Mouse (Mus musculus) testis, adult 2 months (tissue): ENCODE measurements at regions not wholly inside any gene's neighbourhood (a gene's known extent, or its start where the extent isn't known, plus 50 kb on each side); places are given as distances from the start of the nearest gene placed in this dataset.
A peak's percentile ranks its signal among the peaks of the same experiment; 100 is the strongest.

ENCODE experiments used
- H3K27ac ChIP-seq: fragments of 200-500 bp; 2 replicates; pipeline ENCODE4 v1.5.1; 2012; ENCODE audit warnings: low read depth, low read length; ENCODE audit not compliant: control insufficient read depth, insufficient read depth
- H3K27me3 ChIP-seq: fragments of 200-500 bp; 2 replicates; pipeline ENCODE4 v1.6.1; 2012; ENCODE audit warnings: mild to moderate bottlenecking, low read length, moderate library complexity; ENCODE audit not compliant: control insufficient read depth, insufficient read depth
- H3K36me3 ChIP-seq: fragments of 200-500 bp; 2 replicates; pipeline ENCODE4 v1.6.1; 2012; ENCODE audit warnings: mild to moderate bottlenecking, low read length; ENCODE audit not compliant: control insufficient read depth, insufficient read depth
- H3K4me1 ChIP-seq: fragments of 200-500 bp; 2 replicates; pipeline ENCODE4 v1.6.1; 2012; ENCODE audit warnings: low read length; ENCODE audit not compliant: control insufficient read depth, insufficient read depth
- H3K4me3 ChIP-seq: fragments of 200-500 bp; 2 replicates; pipeline ENCODE4 v1.5.1; 2012; ENCODE audit warnings: low read depth, mild to moderate bottlenecking, low read length, moderate library complexity, mixed read lengths; ENCODE audit not compliant: control insufficient read depth
- CTCF ChIP-seq: fragments of 200-500 bp; IDR thresholded peaks from 2 replicates; pipeline ENCODE4 v1.5.1; 2012; ENCODE audit warnings: low read depth, mild to moderate bottlenecking, inconsistent platforms, low read length, moderate library complexity; ENCODE audit not compliant: control insufficient read depth, insufficient read depth, insufficient replicate concordance
- POLR2A ChIP-seq: fragments of 200-500 bp; IDR thresholded peaks from 2 replicates; pipeline ENCODE4 v1.6.1; 2012; ENCODE audit warnings: low read depth, mild to moderate bottlenecking, inconsistent platforms, low read length, moderate library complexity; ENCODE audit not compliant: control insufficient read depth

DNA sequence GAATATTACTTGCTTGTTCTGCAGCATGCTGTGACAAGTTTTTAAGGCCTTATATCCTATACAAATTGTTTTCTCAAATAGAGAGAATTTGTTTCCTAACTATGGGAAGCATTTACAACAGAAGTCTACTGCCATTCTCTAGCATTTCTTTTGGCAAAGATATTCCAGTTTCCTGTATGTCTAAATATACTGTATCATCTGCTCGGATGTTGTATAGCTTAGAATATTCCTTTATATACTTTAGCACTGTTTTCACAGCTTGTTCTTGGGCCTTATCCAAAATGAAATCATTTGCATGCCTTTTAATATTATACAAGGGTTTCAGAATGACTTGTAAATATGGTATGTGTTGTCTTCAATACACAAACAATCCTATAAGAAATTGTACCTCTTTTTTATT is 92.1 kb upstream of the Ins2 start:
- Histone ChIP-seq H3K4me1 (no peaks in the 10 kb centered on the region), H3K4me3 (no peak overlapping the region), H3K36me3 (no peaks in the 10 kb centered on the region), H3K27ac (no peak overlapping the region), H3K27me3 (no peaks in the 10 kb centered on the region)
- TF ChIP-seq CTCF (no peak), POLR2A (no peak)

DNA sequence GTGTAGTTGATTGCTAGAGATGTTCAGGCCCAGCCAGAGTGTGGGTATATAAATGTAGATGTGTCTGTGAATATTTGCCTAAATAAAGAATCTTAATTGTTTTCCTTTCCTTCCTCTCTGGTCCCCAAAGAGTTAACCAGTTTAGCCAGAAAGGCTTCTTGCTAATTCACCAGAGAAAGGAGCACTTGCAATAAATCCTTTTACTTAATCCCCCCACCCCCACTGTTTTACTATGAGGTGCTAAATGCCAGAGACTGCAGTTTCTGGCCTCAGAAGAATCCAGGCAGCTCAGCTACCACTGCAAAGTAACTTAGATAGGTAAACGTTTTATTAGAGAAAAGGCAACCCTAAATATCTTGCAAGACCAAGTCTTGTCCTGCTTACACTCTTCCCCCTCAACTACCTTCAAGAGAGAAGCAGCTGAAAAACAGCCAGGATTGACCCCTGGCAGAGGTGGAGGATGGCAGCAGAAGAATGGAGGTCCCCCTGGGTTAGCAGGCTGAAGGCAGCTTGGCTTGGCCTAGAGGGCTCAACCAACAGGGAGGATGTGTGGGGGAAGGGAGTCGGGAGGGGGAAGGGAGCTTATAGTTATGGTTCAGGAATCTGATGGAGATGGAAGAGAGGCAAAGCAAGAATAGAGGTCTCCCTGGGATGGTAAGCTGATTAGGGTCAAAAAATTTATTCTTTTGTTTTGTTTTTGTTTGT is 87.9 kb upstream of the Ins2 start:
- Histone ChIP-seq H3K4me1 (no peaks in the 10 kb centered on the region), H3K27ac (no peak overlapping the region), H3K4me3 (no peak overlapping the region), H3K27me3 (no peaks in the 10 kb centered on the region), H3K36me3 (no peaks in the 10 kb centered on the region)
- TF ChIP-seq CTCF (no peak), POLR2A (no peak)

- H3K4me3 ChIP-seq: no peak overlapping the region
- H3K27ac ChIP-seq: no peak overlapping the region
- no peaks in the 10 kb centered on the region for H3K36me3 ChIP-seq
- no peak for TF ChIP-seq POLR2A
- TF ChIP-seq CTCF: no peak
- H3K27me3 ChIP-seq: no peaks in the 10 kb centered on the region
- H3K4me1 ChIP-seq: no peaks in the 10 kb centered on the region; the same call in none of the 2 replicates
Observed at GRCm38 (mm10) chr7:142810711-142811110, 67.5 kb upstream of the Ins2 start.

DNA sequence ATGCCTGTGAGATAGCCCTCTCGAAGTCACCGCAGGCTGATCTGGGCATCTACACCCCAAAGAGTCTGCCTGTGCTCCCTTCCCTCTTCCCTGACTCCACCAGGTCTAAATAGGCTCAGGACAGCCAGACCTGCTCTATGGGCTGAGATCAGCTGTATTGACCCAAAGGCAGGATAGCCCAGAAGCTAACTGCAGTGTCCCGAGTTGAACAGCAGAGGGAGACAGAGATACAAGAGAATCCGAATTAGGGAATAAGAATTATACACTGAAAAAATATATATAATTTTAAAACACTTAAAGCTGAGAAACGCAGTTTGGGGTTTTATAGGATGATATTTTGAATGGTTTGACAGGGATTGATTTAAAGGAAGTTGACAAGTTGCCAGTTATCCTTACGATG is 56.2 kb upstream of the Ins2 start:
- Histone ChIP-seq H3K4me1 (no peaks in the 10 kb centered on the region), H3K27ac (no peak overlapping the region), H3K36me3 (no peaks in the 10 kb centered on the region), H3K27me3 (no peaks in the 10 kb centered on the region), H3K4me3 (no peak overlapping the region)
- peak; percentile 39; the same call in 1 of the 2 replicates for TF ChIP-seq CTCF
- no peak for TF ChIP-seq POLR2A

GRCm38 (mm10) chr7:142794481-142794880 is 51.3 kb upstream of the Ins2 start:
- no peaks in the 10 kb centered on the region for H3K27me3 ChIP-seq
- H3K4me3 ChIP-seq: no peak overlapping the region
- TF ChIP-seq CTCF: no peak
- no peak for TF ChIP-seq POLR2A
- H3K27ac ChIP-seq: no peak overlapping the region
- H3K4me1 ChIP-seq: no peaks in the 10 kb centered on the region
- no peaks in the 10 kb centered on the region for H3K36me3 ChIP-seq
